Mouse (Mus musculus): ENCODE measurements around the gene Tor1aip1.
A peak's percentile ranks its signal among the peaks of the same experiment; 100 is the strongest.
"Not testable (repeated sequence)": the region's sequence is repeated elsewhere in the genome, so short reads cannot be mapped to it uniquely, and the experiment has no call there.

Tor1aip1 gene

DNA sequence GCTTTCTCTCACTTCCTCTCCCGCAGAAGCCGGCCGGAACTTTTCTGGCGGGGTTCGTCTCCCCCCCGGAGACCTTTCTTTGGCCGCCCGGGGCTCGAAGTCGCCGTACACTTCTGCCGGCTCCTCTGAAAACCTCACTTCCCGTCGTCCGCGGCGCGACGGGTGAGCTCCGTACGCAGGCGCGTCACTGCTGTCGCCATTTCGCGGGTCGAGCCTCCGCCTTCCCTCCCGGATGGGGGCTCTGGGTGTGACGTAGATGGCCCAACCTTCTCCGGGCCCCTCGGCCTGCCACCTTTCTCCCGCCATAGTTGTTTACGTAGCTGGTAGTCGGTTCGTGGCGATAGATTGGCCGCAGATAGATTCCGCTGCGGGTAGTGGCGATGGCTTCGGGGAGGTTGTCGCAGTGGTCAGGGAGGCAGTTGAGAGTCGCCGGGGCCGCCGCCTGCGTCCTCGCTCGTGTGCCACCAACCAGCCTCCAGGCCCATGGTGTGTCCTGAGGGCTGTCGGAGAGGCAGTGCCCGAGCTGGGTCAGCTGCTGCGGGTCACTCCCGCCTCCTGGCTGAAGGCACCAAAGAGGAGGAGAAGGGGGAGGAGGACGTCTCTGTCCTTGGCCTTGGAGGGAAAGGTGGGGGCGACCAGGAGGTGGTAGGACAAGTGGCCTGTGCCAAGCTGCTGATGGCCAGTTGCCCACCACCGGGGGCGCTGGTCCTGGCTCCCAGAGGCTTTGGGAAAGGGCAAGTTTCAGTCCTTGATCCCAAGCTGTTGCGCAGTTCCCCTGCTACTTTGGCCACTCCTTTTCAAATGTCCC lies at the start of gene Tor1aip1:
Tor1aip1 (minus strand) TSS at position 551 of the 808 bp plus-strand sequence.
- peak; percentile 94 for DNase-seq (ENCODE audit: low read depth, low spot score)

GRCm38 (mm10) chr1:156085770-156086169 lies 49.5 kb upstream of the Tor1aip1 start:
- peak; percentile 51 for DNase-seq (ENCODE audit: low read depth, low spot score)

DNA sequence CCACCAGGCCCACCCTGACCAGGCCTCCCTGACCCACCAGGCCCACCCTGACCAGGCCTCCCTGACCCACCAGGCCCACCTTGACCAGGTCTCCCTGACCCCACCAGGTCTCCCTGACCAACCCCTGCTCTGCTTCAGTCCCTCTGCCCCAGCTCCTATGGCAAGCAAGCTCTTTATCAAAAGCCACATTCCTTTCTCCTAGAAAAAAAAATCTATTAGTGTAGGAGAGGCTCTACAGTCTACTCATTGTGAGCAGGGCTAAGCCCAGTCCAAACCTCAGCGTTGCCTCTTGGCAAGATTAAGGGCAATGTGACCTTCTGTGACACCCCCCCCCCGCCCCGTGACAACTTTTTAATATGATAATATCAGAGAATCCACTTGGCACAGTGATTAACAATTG lies 48.3 kb upstream of the Tor1aip1 start:
- DNase-seq (ENCODE audit: low read depth, low spot score), result no peak

DNA sequence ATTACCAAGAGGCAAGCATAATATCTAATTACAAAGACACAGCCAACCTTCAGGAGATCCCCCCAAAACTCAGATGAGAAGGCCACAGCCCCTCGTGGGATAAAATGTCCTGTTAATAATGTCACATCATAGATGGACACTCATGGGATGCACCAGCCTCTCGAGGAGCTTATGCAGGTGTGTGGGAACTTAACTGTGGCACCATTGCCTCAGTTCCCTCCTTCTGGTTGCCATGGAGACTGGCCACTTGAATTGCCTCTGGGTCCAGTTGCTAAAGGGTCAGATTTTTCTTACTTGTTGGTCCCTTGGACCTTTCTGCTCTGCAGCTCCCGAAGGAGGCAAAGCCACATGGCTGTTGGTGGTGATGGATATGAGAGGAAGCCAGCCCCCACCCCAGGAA lies 41.4 kb upstream of the Tor1aip1 start:
- DNase-seq (ENCODE audit: low read depth, low spot score), result no peak

- DNase-seq (ENCODE audit: low read depth, low spot score), result no peak
These were observed 40.2 kb upstream of the Tor1aip1 start for GRCm38 (mm10) chr1:156076474-156076873.

DNA sequence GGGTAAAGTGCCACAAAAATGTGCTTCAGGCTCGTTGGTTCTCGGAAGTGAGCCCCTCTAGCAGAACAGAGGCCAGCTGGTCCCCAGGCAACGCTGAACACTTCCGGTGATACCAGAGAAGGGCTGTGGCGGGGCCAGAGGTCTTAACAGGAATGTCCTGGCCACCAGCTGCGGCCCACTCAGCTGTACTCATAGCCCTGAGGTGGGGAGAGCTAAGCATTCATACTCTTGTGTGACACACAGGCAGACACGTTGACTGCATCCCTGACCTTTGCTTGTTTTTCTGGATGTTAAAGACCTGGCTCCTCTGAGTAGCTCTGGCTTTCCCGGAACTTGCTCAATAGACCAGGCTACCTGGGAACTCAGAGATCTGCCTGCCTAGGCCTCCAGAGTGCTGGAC lies 38.3 kb upstream of the Tor1aip1 start:
- DNase-seq (ENCODE audit: low read depth, low spot score), result no peak

- no peak for DNase-seq (ENCODE audit: low read depth, low spot score)
These were observed 37.0 kb upstream of the Tor1aip1 start for GRCm38 (mm10) chr1:156073169-156073821.

DNA sequence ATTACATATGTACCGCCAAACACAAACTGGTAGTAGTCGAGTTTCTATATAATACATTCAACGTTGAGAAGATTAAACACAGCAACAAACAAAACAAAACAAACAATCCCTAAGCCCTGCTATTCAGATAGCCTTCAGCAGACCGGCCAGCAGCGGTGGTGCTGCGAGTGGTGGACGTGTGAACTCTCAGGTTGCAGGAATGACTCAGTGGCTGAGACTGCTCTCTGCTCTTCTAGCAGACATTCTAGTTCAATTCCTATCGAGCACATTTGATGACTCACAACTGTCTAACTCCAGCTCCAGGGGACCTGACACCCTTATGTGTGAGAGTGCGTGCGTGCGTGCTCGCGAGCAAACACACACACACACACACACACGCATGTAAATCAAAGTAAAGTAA lies 33.8 kb upstream of the Tor1aip1 start:
- no peak for DNase-seq (ENCODE audit: low read depth, low spot score)

- DNase-seq (ENCODE audit: low read depth, low spot score), result no peak
These were observed 29.9 kb upstream of the Tor1aip1 start for GRCm38 (mm10) chr1:156066133-156066532.

GRCm38 (mm10) chr1:156062193-156062592 lies 25.9 kb upstream of the Tor1aip1 start:
- no peak for DNase-seq (ENCODE audit: low read depth, low spot score)

DNA sequence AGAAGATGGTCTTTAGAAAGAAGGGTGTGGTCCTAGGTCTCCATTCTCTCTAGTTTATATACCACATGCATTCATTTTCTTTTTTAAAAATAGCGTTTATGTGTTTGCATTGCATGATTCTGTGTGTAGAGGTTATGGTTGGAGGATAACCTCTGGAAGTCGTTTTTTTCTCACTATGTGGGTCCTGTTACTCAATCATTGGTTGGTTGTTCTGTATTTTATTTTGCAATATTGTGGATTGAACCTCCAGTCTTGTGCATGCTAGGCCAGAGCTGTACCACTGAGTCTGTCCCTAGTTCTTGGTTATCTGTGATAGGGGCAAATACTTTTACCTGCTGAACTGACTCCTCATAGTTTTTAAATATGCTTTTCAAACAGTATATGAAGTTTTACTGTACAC lies 21.9 kb upstream of the Tor1aip1 start:
- DNase-seq (ENCODE audit: low read depth, low spot score), result no peak

- DNase-seq (ENCODE audit: low read depth, low spot score), result no peak
These were observed 10.4 kb upstream of the Tor1aip1 start for GRCm38 (mm10) chr1:156046688-156047087.

DNA sequence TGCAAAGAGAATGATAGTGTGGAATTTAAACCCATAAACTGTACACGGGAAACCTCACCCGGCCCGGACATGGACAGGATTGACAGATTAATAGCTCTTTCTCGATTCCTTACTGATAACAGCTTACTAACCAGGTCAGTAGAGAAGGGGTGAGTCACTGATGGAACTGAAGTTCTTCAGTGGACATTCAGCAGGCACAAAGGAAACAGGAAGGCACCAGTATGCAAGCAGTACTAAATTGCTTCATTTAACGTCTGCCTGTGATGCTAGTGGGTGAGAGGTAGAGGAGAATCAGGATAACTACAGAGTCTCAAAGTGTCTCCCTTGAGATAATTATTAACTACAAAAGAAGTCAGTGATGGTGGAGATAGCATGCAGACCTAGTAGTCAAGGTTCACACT lies 7.9 kb upstream of the Tor1aip1 start:
- no peak for DNase-seq (ENCODE audit: low read depth, low spot score)

- DNase-seq (ENCODE audit: low read depth, low spot score), result peak; percentile 35
These were observed 6.7 kb upstream of the Tor1aip1 start for GRCm38 (mm10) chr1:156043027-156043426.

DNA sequence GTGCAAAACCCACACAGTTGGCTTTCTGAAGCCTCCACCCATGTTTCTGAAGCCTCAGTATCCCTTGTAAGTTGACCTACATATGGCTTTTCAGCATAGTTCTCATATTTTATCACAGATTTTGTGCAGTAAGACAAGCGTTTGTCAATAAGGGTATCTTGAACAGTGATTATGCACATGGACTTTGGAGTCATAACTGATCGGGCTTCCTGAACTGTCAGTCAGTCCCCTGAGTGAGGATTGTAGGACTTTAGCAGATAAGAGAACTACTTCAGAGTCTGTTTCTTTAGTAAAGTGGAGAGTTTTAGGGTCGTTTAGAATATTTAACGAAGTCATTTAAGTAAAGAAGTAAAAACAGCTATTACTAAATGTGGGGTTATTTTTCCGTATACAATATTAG lies 6.2 kb upstream of the Tor1aip1 start:
- DNase-seq (ENCODE audit: low read depth, low spot score), result no peak

GRCm38 (mm10) chr1:156041451-156042241 lies 5.4 kb upstream of the Tor1aip1 start:
- DNase-seq (ENCODE audit: low read depth, low spot score), result no peak

DNA sequence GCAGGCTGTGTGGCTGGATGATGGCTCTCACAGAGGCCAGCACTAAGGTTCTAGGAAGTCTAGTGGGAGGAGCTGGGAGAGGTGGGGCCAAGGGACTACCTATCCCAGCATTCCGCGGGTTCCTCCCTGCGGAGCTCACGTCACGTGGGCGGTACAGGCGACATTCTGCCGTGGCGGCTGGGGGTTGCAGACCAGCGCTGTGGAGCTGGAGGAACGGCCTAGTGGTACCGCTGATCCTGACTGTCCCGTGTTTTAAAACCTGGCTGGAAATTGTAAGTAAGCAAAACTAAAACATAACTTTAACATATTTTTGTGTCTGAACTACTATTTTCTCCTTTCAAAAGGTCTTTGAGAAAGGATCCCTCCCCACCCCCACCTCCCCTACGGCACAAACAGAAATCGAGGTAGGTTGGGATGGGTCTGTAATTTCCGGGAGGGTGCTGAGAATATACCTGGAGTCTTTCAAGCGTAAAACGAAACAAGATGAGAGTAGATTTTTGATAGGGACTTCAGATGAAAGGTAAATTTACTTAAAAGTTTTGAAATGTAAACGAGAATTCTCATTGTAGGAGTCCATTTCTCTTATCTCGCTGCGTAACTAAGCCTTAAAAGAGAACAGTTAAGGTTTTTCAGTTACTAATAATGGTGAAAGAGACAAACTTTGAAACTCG lies 4.6 kb upstream of the Tor1aip1 start:
- peak; percentile 65 for DNase-seq (ENCODE audit: low read depth, low spot score)

DNA sequence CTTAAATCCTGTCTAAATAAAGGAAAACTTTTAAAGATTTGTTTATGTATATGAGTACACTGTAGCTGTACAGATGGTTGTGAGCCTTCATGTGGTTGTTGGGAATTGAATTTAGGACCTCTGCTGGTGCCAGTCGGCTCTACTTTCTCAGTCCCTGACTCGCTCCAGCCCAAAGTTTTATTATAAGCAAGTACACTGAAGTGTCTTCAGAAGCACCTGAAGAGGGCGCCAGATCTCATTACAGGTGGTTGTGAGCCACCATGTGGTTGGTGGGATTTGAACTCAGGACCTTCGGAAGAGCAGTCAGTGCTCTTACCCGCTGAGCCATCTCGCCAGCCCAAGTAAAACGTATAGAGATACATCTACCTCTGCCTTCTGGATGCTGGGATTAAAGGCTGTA lies 3.7 kb upstream of the Tor1aip1 start:
- not testable (repeated sequence) for DNase-seq (ENCODE audit: low read depth, low spot score)

DNA sequence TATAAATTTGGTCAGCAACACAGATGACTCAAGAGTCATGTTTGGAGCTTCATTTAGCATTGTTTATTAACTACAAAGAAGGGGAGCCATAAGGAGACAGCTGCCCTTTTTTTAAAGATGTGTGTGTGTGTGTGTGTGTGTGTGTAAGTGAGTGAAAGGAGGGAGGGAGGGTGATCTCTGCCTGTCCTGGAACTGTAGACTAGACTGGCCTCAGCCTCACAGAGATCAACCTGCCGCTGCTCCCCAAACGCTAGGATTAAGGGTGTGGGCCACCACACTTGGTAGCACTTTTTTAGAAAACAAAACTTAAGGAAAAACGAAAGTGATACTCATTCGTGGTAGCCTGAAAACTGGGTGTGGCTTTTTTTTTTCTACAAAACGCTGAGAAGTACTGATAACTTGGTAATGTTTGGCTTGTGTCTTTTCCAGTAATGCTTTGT lies 884 bp upstream of the Tor1aip1 start:
- DNase-seq (ENCODE audit: low read depth, low spot score), result no peak

GRCm38 (mm10) chr1:156035269-156035929 lies 881 bp downstream of the Tor1aip1 start, which contains the start of gene Tor1aip2:
Gene Tor1aip2 (plus strand): TSS chr1:156035403.
- peak; percentile 61 for DNase-seq (ENCODE audit: low read depth, low spot score)

DNA sequence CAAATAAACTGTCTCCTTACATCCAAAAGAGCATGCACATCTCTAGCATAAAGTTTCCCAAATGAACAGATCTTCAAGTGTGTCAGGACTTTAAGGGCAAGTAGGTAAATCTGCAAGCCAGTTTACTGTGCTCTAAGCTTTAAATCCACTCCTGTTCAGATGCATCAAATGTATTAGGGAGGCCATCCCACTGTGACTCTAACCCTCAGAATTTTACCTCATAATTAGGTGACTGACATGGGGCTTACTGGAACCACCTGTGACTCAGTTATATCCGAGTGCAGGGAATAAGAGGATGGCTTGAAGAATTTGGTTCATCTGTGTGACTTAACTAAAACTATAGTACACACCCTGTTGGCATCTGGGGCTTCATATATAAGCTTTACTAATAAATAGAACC lies 1.6 kb downstream of the Tor1aip1 start:
- DNase-seq (ENCODE audit: low read depth, low spot score), result no peak

All from retina, postnatal 7 days (tissue).